Mouse (Mus musculus): ENCODE measurements at regions not wholly inside any gene's neighbourhood (a gene's known extent, or its start where the extent isn't known, plus 50 kb on each side); places are given as distances from the start of the nearest gene placed in this dataset.

GRCm38 (mm10) chr6:58752496-58752895 lies 78.8 kb upstream of the Herc3 start:
- no peak for DNase-seq
- no peak overlapping the region for H3K27ac ChIP-seq
- intact Hi-C loops (cut with DNase I), result no loop called here
- no peak for TF ChIP-seq CTCF (IDR thresholded peaks at IDR 0.05)
- H3K4me3 ChIP-seq, result no peak overlapping the region

GRCm38 (mm10) chr6:58756309-58757015 lies 74.8 kb upstream of the Herc3 start:
- TF ChIP-seq CTCF (IDR thresholded peaks at IDR 0.05), result no peak
- intact Hi-C loops (cut with DNase I), result no loop called here
- H3K27ac ChIP-seq, result no peak overlapping the region
- H3K4me3 ChIP-seq, result no peak overlapping the region
- no peak for DNase-seq

- Histone ChIP-seq H3K27ac (no peak overlapping the region), H3K4me3 (no peak overlapping the region)
- no peak for TF ChIP-seq CTCF (IDR thresholded peaks at IDR 0.05)
- no peak for DNase-seq
- intact Hi-C loops (cut with DNase I), result no loop called here
Measured at GRCm38 (mm10) chr6:58757339-58757738, 73.9 kb upstream of the Herc3 start.

GRCm38 (mm10) chr6:58770654-58771218 lies 60.5 kb upstream of the Herc3 start:
- DNase-seq, result peak; percentile 62
- intact Hi-C loops (cut with DNase I), result loop anchor here (1.0 to 2.0 kb wide), 2 partner anchors 166 to 223 kb away; no protein-coding TSS in a partner anchor
- peak; percentile 83 for TF ChIP-seq CTCF (IDR thresholded peaks at IDR 0.05)
- Histone ChIP-seq H3K27ac (no peak overlapping the region), H3K4me3 (no peak overlapping the region)

- no peak for DNase-seq
- intact Hi-C loops (cut with DNase I), result no loop called here
- peak; percentile 78 for TF ChIP-seq CTCF (IDR thresholded peaks at IDR 0.05)
- H3K27ac ChIP-seq, result no peak overlapping the region
- no peak overlapping the region for H3K4me3 ChIP-seq
Measured at GRCm38 (mm10) chr6:58772014-58772413, 59.3 kb upstream of the Herc3 start.

Measured in gastrocnemius, adult 2 months (tissue).